Mouse (Mus musculus): ENCODE results near the gene Cdcp1.

DNA sequence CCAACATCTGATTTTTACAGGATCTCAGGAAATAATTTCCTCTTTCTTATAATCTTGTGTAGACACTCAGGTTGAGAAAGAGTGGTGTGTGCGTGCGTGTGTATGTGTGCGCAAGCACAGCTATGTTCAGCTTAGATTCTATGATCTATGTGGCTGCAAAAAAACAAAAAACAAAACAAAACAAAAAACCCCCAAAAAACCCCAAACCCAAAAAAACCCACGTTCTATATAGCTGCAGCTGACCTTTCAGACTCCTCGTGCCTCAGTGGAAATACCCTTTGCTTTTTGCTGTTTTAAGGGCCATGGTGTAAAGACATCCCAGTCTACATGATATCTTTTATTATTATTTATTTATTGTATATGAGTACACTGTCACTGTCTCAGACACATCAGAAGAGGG, 25.4 kb upstream of the Cdcp1 start:
- TF ChIP-seq CTCF (IDR thresholded peaks at IDR 0.05; ENCODE audit: low read depth): no peak
- no peak for TF ChIP-seq EP300 (IDR thresholded peaks at IDR 0.05; ENCODE audit: low read depth)

All from liver, embryonic 14.5 days (tissue).